Mouse (Mus musculus): ENCODE measurements around the gene Rogdi. TPM values are rescaled to one million over a fixed set of nuclear protein-coding genes. Genes with fewer than 3 reads are reported as not detected.

Rogdi gene
- 65.2 and 65.9 TPM in 2 replicates for polyA plus RNA-seq (2014; fragmentation: Nextera tagmentation; extraction: Ambion mirVana)

- H3K4me1 ChIP-seq (replicated peaks; ENCODE audit: control insufficient read depth, insufficient read depth, low read length) = peaks cover 17% of the 10 kb centered on the region
- no peaks in the 10 kb centered on the region for H3K27me3 ChIP-seq (replicated peaks; ENCODE audit: control insufficient read depth, insufficient read depth, low read length)
- H3K9ac ChIP-seq (ENCODE audit: low read depth, low read length) = peak within 1 kb of the TSS; percentile 63
- H3K27ac ChIP-seq (ENCODE audit: low read depth, low read length) = peak within 1 kb of the TSS; percentile 2; the same call in 1 of the 2 replicates
- DNase-seq (ENCODE audit: low spot score) (peak; percentile 95), ATAC-seq (replicated peaks; ENCODE audit: low FRiP score) (peak; percentile 91)
- H3K9me3 ChIP-seq (ENCODE audit: control insufficient read depth, low read length) = no peaks in the 10 kb centered on the region
- H3K4me3 ChIP-seq (ENCODE audit: low read depth, low read length) = peak within 1 kb of the TSS; percentile 66
- H3K36me3 ChIP-seq (ENCODE audit: control insufficient read depth, insufficient read depth, low read length) = peaks cover 18% of the 10 kb centered on the region
- peak within 1 kb of the TSS; percentile 98 for H3K4me2 ChIP-seq
- WGBS = 1% methylated on average over 62 of the region's 63 CpGs
These were observed at the start of gene Rogdi for GRCm38 (mm10) chr16:5013054-5013838. Rogdi (minus strand) TSS chr16:5013553.

- ATAC-seq (replicated peaks; ENCODE audit: low FRiP score) (no peak; the same call in 1 of the 2 replicates), DNase-seq (ENCODE audit: low spot score) (no peak)
- Histone ChIP-seq H3K9ac (ENCODE audit: low read depth, low read length) (no peak overlapping the region), H3K4me3 (ENCODE audit: low read depth, low read length) (no peak overlapping the region), H3K9me3 (ENCODE audit: control insufficient read depth, low read length) (no peaks in the 10 kb centered on the region), H3K36me3 (ENCODE audit: control insufficient read depth, insufficient read depth, low read length) (peaks cover 18% of the 10 kb centered on the region), H3K4me1 (replicated peaks; ENCODE audit: control insufficient read depth, insufficient read depth, low read length) (no peaks in the 10 kb centered on the region), H3K27me3 (replicated peaks; ENCODE audit: control insufficient read depth, insufficient read depth, low read length) (no peaks in the 10 kb centered on the region), H3K4me2 (no peak overlapping the region), H3K27ac (ENCODE audit: low read depth, low read length) (no peak overlapping the region)
- WGBS = 86% methylated on average over 1 of the region's 1 CpGs
These were observed 44.8 kb upstream of the Rogdi start for GRCm38 (mm10) chr16:5058114-5058513.

- peak; percentile 74 for ATAC-seq (replicated peaks; ENCODE audit: low FRiP score)
- H3K4me3 ChIP-seq (ENCODE audit: low read depth, low read length) = peak overlapping the region; percentile 75
- under 1% methylated on average over 78 of the region's 78 CpGs for whole genome bisulfite sequencing
- H3K27me3 ChIP-seq (replicated peaks; ENCODE audit: control insufficient read depth, insufficient read depth, low read length) = no peaks in the 10 kb centered on the region
- H3K36me3 ChIP-seq (ENCODE audit: control insufficient read depth, insufficient read depth, low read length) = peaks cover 12% of the 10 kb centered on the region
- no peaks in the 10 kb centered on the region for H3K9me3 ChIP-seq (ENCODE audit: control insufficient read depth, low read length)
- peak overlapping the region; percentile 90 for H3K9ac ChIP-seq (ENCODE audit: low read depth, low read length)
- peak overlapping the region; percentile 97 for H3K27ac ChIP-seq (ENCODE audit: low read depth, low read length)
- peak overlapping the region; percentile 85 for H3K4me2 ChIP-seq
- DNase-seq (ENCODE audit: low spot score) = peak; percentile 67
- H3K4me1 ChIP-seq (replicated peaks; ENCODE audit: control insufficient read depth, insufficient read depth, low read length) = peaks cover 9% of the 10 kb centered on the region
These were observed 37.1 kb upstream of the Rogdi start for GRCm38 (mm10) chr16:5050251-5051110.

GRCm38 (mm10) chr16:5049774-5050234 lies 36.5 kb upstream of the Rogdi start, which contains the start of the genes Glyr1 and Ubn1:
Glyr1 (minus strand) TSS chr16:5049863.
Ubn1 (plus strand) TSS chr16:5050057.
- under 1% methylated on average over 52 of the region's 56 CpGs for WGBS

GRCm38 (mm10) chr16:5049182-5049773 lies 35.9 kb upstream of the Rogdi start:
- no peaks in the 10 kb centered on the region for H3K27me3 ChIP-seq (replicated peaks; ENCODE audit: control insufficient read depth, insufficient read depth, low read length)
- peak overlapping the region; percentile 75 for H3K4me3 ChIP-seq (ENCODE audit: low read depth, low read length)
- peaks cover 12% of the 10 kb centered on the region for H3K36me3 ChIP-seq (ENCODE audit: control insufficient read depth, insufficient read depth, low read length)
- H3K4me1 ChIP-seq (replicated peaks; ENCODE audit: control insufficient read depth, insufficient read depth, low read length) = peaks cover 9% of the 10 kb centered on the region
- DNase-seq (ENCODE audit: low spot score) = no peak
- ATAC-seq (replicated peaks; ENCODE audit: low FRiP score) = peak; percentile 47
- under 1% methylated on average over 38 of the region's 38 CpGs for WGBS
- peak overlapping the region; percentile 70 for H3K27ac ChIP-seq (ENCODE audit: low read depth, low read length)
- peak overlapping the region; percentile 87 for H3K4me2 ChIP-seq
- H3K9ac ChIP-seq (ENCODE audit: low read depth, low read length) = peak overlapping the region; percentile 94
- H3K9me3 ChIP-seq (ENCODE audit: control insufficient read depth, low read length) = no peaks in the 10 kb centered on the region

More at GRCm38 (mm10) chr16:5049774-5050234, 36.5 kb upstream of the Rogdi start, which contains the start of the genes Glyr1 and Ubn1:
- DNase-seq (ENCODE audit: low spot score) (peak; percentile 96), ATAC-seq (replicated peaks; ENCODE audit: low FRiP score) (peak; percentile 98)
- peak within 1 kb of the TSS; percentile 97 for H3K27ac ChIP-seq (ENCODE audit: low read depth, low read length)
- peak within 1 kb of the TSS; percentile 94 for H3K9ac ChIP-seq (ENCODE audit: low read depth, low read length)
- peaks cover 9% of the 10 kb centered on the region for H3K4me1 ChIP-seq (replicated peaks; ENCODE audit: control insufficient read depth, insufficient read depth, low read length)
- peaks cover 10% of the 10 kb centered on the region for H3K36me3 ChIP-seq (ENCODE audit: control insufficient read depth, insufficient read depth, low read length)
- H3K27me3 ChIP-seq (replicated peaks; ENCODE audit: control insufficient read depth, insufficient read depth, low read length) = no peaks in the 10 kb centered on the region
- peak within 1 kb of the TSS; percentile 87 for H3K4me2 ChIP-seq
- H3K9me3 ChIP-seq (ENCODE audit: control insufficient read depth, low read length) = no peaks in the 10 kb centered on the region
- H3K4me3 ChIP-seq (ENCODE audit: low read depth, low read length) = peak within 1 kb of the TSS; percentile 75

- Histone ChIP-seq H3K27me3 (replicated peaks; ENCODE audit: control insufficient read depth, insufficient read depth, low read length) (no peaks in the 10 kb centered on the region), H3K4me3 (ENCODE audit: low read depth, low read length) (no peak overlapping the region), H3K4me1 (replicated peaks; ENCODE audit: control insufficient read depth, insufficient read depth, low read length) (peaks cover 9% of the 10 kb centered on the region), H3K27ac (ENCODE audit: low read depth, low read length) (no peak overlapping the region), H3K9me3 (ENCODE audit: control insufficient read depth, low read length) (no peaks in the 10 kb centered on the region), H3K9ac (ENCODE audit: low read depth, low read length) (no peak overlapping the region), H3K36me3 (ENCODE audit: control insufficient read depth, insufficient read depth, low read length) (peaks cover 25% of the 10 kb centered on the region), H3K4me2 (no peak overlapping the region)
- DNase-seq (ENCODE audit: low spot score) (no peak), ATAC-seq (replicated peaks; ENCODE audit: low FRiP score) (no peak)
- WGBS = 94% methylated on average over 3 of the region's 3 CpGs
These were observed 32.0 kb upstream of the Rogdi start for GRCm38 (mm10) chr16:5045322-5045721.

- Histone ChIP-seq H3K4me2 (no peak overlapping the region), H3K4me1 (replicated peaks; ENCODE audit: control insufficient read depth, insufficient read depth, low read length) (no peaks in the 10 kb centered on the region), H3K9me3 (ENCODE audit: control insufficient read depth, low read length) (no peaks in the 10 kb centered on the region), H3K4me3 (ENCODE audit: low read depth, low read length) (no peak overlapping the region), H3K27ac (ENCODE audit: low read depth, low read length) (no peak overlapping the region), H3K27me3 (replicated peaks; ENCODE audit: control insufficient read depth, insufficient read depth, low read length) (no peaks in the 10 kb centered on the region), H3K9ac (ENCODE audit: low read depth, low read length) (no peak overlapping the region), H3K36me3 (ENCODE audit: control insufficient read depth, insufficient read depth, low read length) (peaks cover 55% of the 10 kb centered on the region)
- 93% methylated on average over 5 of the region's 5 CpGs for WGBS
- no peak for DNase-seq (ENCODE audit: low spot score)
- no peak for ATAC-seq (replicated peaks; ENCODE audit: low FRiP score)
These were observed 23.4 kb upstream of the Rogdi start for GRCm38 (mm10) chr16:5036649-5037234.

GRCm38 (mm10) chr16:5035591-5035990 lies 22.2 kb upstream of the Rogdi start:
- ATAC-seq (replicated peaks; ENCODE audit: low FRiP score) (no peak), DNase-seq (ENCODE audit: low spot score) (no peak)
- no peaks in the 10 kb centered on the region for H3K9me3 ChIP-seq (ENCODE audit: control insufficient read depth, low read length)
- WGBS = 93% methylated on average over 3 of the region's 3 CpGs
- H3K4me3 ChIP-seq (ENCODE audit: low read depth, low read length) = no peak overlapping the region
- no peak overlapping the region for H3K27ac ChIP-seq (ENCODE audit: low read depth, low read length)
- H3K4me1 ChIP-seq (replicated peaks; ENCODE audit: control insufficient read depth, insufficient read depth, low read length) = no peaks in the 10 kb centered on the region
- H3K9ac ChIP-seq (ENCODE audit: low read depth, low read length) = no peak overlapping the region
- H3K27me3 ChIP-seq (replicated peaks; ENCODE audit: control insufficient read depth, insufficient read depth, low read length) = no peaks in the 10 kb centered on the region
- H3K36me3 ChIP-seq (ENCODE audit: control insufficient read depth, insufficient read depth, low read length) = peaks cover 59% of the 10 kb centered on the region
- H3K4me2 ChIP-seq = no peak overlapping the region
